Mouse (Mus musculus) cortical plate, adult 2 months (tissue): ENCODE measurements around the gene Mgat5. TPM values are rescaled to one million over a fixed set of nuclear protein-coding genes. Genes with fewer than 3 reads are reported as not detected.

ENCODE experiments used
- H3K27ac ChIP-seq: fragments of 200-500 bp; 2 replicates; pipeline ENCODE4 v1.5.1; 2012; ENCODE audit warnings: low read length, control low read depth, inconsistent platforms; ENCODE audit not compliant: insufficient read depth
- H3K4me1 ChIP-seq: fragments of 200-500 bp; 2 replicates; pipeline ENCODE4 v1.6.1; 2011; ENCODE audit warnings: low read length; ENCODE audit not compliant: control insufficient read depth, insufficient read depth
- H3K4me3 ChIP-seq: fragments of 200-500 bp; 2 replicates; pipeline ENCODE4 v1.5.1; 2011; ENCODE audit warnings: mild to moderate bottlenecking, low read length, control low read depth; ENCODE audit not compliant: insufficient read depth
- CTCF ChIP-seq: fragments of 200-500 bp; IDR thresholded peaks from 2 replicates; pipeline ENCODE4 v1.5.1; 2011; ENCODE audit warnings: mild to moderate bottlenecking, control low read depth, low read length; ENCODE audit not compliant: insufficient read depth; ENCODE audit errors: extremely low read depth
- POLR2A ChIP-seq: fragments of 200-500 bp; IDR thresholded peaks from 2 replicates; pipeline ENCODE4 v1.6.1; 2011; ENCODE audit warnings: mild to moderate bottlenecking, low read length, control low read depth; ENCODE audit not compliant: insufficient read depth; ENCODE audit errors: extremely low read depth
- polyA plus RNA-seq: library from polyadenylated mRNA; depleted of rRNA; stranded (reverse); fragments of >200 nt; gene quantifications from 2 replicates; pipeline ENCODE4 v1.2.3, GENCODE M21; 2012

Mgat5 gene
- polyA plus RNA-seq, 1 experiment = 32.9 TPM

DNA sequence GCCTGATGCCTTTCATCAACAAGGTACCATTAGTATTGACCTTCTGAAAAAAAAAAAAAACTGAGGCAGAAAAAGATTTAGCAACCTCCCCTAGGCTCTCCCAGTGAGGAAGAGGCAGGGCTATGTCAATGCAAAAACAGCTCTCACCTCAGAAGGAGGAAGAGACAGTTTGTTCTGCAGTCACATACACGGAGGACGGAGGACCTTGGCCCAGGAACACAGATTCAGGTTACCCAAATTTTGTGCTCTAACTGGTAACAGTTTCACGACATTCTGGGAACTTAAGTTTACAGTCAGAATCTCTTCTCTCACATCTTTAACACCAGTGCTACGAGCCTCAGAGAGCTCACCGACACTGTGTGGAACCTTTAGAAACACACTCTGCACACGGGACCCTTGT, 307.9 kb downstream of the Mgat5 start:
- Histone ChIP-seq H3K4me1 (no peaks in the 10 kb centered on the region), H3K27ac (no peak overlapping the region), H3K4me3 (no peak overlapping the region)
- TF ChIP-seq POLR2A (no peak), CTCF (no peak)

DNA sequence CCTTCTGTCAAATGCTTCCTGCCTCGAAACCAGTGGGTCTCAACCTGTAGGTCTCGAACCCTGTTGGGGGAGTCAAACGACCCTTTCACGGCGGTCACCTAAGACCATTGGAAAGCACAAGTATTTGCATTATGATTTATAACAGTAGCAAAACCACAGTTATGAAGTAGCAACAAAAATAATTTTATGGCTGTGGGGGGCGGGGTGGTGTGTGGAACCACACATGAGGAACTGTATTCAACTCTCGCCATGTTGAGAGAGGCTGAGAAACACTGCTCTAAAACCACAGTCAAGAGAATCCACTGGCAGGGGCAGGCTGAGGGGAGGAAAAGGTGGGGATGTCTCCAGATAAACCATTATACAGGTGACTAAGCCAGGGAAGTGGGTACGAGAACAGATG, 308.3 kb downstream of the Mgat5 start:
- no peak for TF ChIP-seq CTCF
- no peak for TF ChIP-seq POLR2A

DNA sequence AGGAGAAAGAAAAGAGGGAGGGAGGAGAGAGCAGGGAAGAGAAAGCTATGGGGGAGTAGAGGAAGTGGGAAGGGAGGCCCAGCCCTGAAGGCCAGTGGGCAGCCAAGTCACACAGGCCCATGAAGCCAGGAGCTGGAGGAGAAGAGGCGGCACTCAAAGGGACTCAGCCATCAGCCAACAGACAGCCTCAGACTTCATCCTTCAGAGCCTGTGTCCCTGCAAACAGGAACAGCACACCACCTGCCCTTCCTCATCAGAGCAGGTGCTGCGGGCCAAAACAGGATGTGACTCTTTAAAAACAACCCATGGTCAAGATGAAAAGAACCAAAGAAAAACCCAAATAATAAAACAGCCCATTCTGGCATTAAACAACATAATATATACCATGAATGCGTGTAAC, 308.8 kb downstream of the Mgat5 start:
- Histone ChIP-seq H3K4me1 (no peaks in the 10 kb centered on the region), H3K27ac (no peak overlapping the region), H3K4me3 (no peak overlapping the region)
- TF ChIP-seq CTCF (no peak), POLR2A (no peak)

More for the DNA sequence above, 308.3 kb downstream of the Mgat5 start:
- Histone ChIP-seq H3K4me3 (no peak overlapping the region), H3K27ac (no peak overlapping the region), H3K4me1 (no peaks in the 10 kb centered on the region)

DNA sequence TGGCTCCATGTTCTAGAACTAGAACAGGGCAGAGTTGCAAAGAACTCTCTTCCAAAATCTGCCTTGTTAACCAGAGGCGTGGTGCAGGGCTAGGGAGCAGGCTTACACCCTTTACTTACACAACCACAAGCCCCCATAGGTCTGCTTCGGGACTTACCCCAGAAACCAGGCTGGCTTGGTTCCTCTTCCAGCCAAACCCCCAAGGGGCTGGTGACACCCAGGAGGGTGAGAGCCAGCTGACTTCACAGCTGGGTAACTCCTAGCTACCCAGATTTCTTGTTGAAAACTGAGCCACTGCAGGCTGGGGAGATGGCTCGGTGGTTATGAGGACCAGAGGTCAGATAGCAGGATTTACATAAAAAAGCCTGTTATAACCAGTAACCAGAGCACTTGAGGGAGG, 309.7 kb downstream of the Mgat5 start:
- H3K4me3 ChIP-seq = no peak overlapping the region
- no peak overlapping the region for H3K27ac ChIP-seq
- TF ChIP-seq CTCF (no peak), POLR2A (no peak)
- no peaks in the 10 kb centered on the region for H3K4me1 ChIP-seq

DNA sequence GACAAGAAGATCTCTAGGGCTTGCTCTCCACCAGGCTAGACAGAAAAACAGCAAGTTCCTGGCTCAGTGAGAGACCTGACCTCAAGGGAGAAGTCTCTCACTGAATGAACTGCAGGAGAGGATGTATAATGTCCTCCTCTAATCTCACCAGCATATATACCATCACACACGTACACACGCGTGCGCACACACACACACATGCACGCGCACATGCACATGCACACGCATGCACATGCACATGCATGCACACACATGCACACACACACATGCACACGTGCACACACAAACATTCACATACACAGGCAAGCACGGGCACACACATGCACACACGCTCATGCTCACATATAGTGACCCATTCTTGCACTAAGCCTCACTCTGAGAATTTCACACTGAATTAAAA, 310.1 kb downstream of the Mgat5 start:
- TF ChIP-seq CTCF (no peak), POLR2A (no peak)
- Histone ChIP-seq H3K4me3 (no peak overlapping the region), H3K4me1 (no peaks in the 10 kb centered on the region), H3K27ac (no peak overlapping the region)

DNA sequence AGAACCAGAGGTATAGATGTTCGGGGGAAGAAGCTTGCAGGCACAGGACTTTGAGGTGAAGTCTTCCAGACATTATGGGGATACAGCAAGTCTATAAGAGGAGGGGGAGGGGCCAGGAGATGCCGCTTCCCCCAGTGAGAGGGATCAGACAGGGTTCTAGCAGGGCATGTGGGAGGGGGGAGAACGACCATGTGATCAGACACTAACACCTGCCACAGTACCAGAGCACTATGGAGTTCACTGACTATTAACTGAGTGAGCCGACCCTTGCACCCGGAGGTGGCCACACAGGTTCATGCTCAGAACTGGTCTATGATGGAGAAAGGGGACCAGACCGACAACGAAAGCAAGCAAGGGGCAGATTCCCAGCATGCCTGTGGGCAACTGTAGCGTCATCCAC, 318.5 kb downstream of the Mgat5 start:
- H3K4me3 ChIP-seq = no peak overlapping the region
- no peak for TF ChIP-seq POLR2A
- no peak for TF ChIP-seq CTCF
- H3K27ac ChIP-seq = no peak overlapping the region

DNA sequence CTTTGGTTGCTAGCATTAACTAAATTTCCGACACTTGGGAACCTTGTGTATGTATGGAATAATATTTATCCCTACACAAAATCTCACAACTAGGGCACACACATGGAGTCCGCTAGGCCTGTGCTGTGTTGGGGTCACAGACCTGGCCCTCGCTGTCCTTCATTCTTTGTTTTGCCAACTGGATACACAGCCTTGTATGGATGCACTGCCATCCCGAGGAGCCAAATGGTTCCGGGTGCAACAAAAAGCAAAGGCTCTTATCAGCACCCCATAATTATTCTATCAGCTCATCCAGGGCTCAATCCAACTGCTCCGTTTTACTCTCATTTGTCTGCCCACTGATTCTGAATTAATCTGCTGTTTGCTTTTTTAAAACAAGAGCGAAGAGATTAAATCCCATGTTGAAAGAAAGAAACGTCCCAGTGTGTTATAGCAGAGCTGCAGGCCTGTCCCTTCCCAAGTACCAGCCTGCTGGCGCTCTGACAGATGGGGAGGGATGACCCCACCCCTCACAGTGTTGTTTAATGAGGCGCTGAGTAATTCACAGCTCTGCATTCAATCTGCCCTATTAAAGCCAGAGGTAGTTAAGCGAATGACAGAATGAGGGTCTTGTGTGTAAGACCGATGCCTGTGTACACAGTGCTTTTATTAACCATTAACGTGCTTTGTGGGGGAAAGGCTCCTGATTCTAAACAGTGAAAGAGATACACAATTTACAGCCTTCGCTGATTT, 326.2 kb downstream of the Mgat5 start:
- Histone ChIP-seq H3K4me1 (no peaks in the 10 kb centered on the region), H3K4me3 (no peak overlapping the region), H3K27ac (no peak overlapping the region)
- TF ChIP-seq CTCF = no peak
- TF ChIP-seq POLR2A = no peak

More for the DNA sequence above, 318.5 kb downstream of the Mgat5 start:
- no peaks in the 10 kb centered on the region for H3K4me1 ChIP-seq

DNA sequence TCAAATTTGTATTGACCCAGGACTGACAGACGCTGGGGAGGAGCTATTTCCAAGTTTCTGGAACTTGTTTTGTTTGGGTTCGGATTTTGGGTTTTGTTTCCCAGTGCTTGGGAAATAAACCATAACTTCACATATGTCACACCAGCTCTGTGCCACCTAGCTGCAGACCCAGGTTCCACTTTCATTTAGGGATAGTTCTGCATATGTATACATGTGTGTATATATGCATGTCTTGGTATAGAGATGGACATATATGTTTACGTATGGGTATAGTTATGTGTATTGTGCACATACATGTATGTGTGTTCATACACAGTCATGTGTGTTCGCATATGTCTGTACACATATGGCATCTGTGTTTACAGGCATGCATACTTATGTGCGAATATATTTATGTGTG, 326.9 kb downstream of the Mgat5 start:
- Histone ChIP-seq H3K27ac (no peak overlapping the region), H3K4me1 (no peaks in the 10 kb centered on the region), H3K4me3 (no peak overlapping the region)
- TF ChIP-seq POLR2A (no peak), CTCF (no peak)

DNA sequence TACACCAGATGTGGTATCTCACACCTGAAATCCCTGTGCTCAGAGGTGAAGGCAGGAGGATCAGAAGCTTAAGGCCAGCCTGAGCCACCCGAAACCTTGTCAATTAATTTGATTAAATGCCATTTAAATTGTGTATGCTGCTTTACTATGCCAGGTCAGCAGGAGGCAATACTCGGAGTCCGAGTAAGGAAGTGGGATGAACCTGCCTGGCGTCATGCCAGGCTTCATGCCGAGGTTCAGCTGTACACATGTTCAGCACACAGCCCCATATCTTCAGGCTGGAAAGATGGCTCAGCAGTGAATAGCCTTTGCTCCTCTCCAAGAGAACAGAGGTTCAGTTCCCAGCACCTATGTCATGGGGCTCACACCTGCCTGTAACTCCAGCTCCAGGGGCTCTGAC, 331.6 kb downstream of the Mgat5 start:
- Histone ChIP-seq H3K4me3 (no peak overlapping the region), H3K27ac (no peak overlapping the region)
- TF ChIP-seq POLR2A = no peak

DNA sequence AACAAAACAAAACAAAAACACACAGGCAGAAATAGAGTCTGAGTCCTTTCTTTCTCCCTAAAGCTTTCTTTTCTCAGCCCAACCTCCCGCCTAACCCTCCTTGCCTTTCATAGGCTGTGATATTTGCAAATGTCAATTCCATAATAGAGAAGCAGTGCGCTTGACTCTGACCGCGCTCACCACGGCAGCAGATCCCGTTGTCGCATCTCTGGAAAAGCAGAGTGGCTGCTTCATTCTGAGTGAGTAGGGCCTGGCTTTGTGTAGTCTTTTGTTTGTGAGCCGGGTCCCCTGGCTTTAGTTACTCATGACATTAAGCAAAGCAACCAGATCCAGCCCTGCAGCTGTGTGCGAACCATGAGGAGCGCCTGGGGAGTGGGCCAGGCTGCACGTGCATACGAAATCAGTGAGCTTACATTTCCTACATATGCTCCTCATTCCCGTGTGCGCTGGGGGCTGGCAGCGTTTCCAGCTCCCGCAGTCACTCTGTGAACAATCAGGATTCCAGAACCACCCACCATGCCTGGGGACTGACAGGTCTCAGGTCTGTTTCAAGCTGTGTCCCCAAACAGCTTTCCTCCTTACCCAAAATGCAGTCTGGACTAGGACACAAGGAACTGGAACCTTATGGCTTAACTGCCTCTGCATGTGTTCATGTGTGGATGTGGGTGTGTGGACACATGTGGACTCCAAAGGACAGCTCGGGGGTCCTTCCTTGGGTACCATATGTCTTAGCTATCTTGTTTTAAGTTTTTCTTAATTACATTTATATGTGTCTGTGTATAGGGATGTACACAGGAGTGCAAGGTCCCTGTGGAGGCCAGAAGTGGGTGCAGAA, 332.6 kb downstream of the Mgat5 start:
- TF ChIP-seq POLR2A (no peak), CTCF (no peak)
- no peak overlapping the region for H3K4me3 ChIP-seq
- H3K4me1 ChIP-seq = peaks cover 1% of the 10 kb centered on the region; the same call in 1 of the 2 replicates
- no peak overlapping the region for H3K27ac ChIP-seq

More for the DNA sequence above, 331.6 kb downstream of the Mgat5 start:
- H3K4me1 ChIP-seq = peaks cover 1% of the 10 kb centered on the region; the same call in 1 of the 2 replicates
